Mouse (Mus musculus) heart, adult 2 months (tissue): ENCODE data around the gene Ubash3b.

Experiments
- CTCF ChIP-seq: fragments of 200-600 bp; IDR thresholded peaks from 2 replicates; pipeline ENCODE4 v1.8.1; 2022; ENCODE audit warnings: antibody characterized with exemption, mild to moderate bottlenecking, moderate library complexity
- EP300 ChIP-seq: fragments of 200-500 bp; IDR thresholded peaks from 2 replicates; pipeline ENCODE4 v1.6.1; 2011; ENCODE audit warnings: low read depth, low read length, control low read depth; ENCODE audit not compliant: insufficient read depth
- POLR2A ChIP-seq: fragments of 200-500 bp; IDR thresholded peaks from 2 replicates; pipeline ENCODE4 v1.6.1; 2011; ENCODE audit warnings: mild to moderate bottlenecking, low read depth, low read length, control low read depth; ENCODE audit not compliant: insufficient read depth

- no peak for TF ChIP-seq CTCF
- TF ChIP-seq EP300: no peak
- no peak for TF ChIP-seq POLR2A
These were observed 37.2 kb downstream of the Ubash3b start for GRCm38 (mm10) chr9:41124305-41124704.
